In genomic region chr4:77961711-77962110, GRCm38 (mm10) we compare ENCODE assay signal across 11 mouse cellular contexts.
A peak's percentile ranks its signal among the peaks of the same experiment; 100 is the strongest.
DNase-seq lines count a peak whose midpoint lies in the region; ATAC-seq and TF ChIP-seq lines count a peak whose summit lies in the region.
"Had no signal": no experiment of that assay in that cellular context is flagged by ENCODE, and none has a peak within 500 bp of the region (broad histone marks: within the 10 kb centered on the region; RNA-seq: fewer than 3 reads in every experiment).

No protein-coding gene starts in this region.

- H3K4me3 ChIP-seq in neural tube, embryonic 12.5 days, result no peak overlapping the region
- H3K4me3 ChIP-seq in neural tube, embryonic 15.5 days (replicated peaks), result no peak overlapping the region
- no peak overlapping the region for H3K4me3 ChIP-seq in cortical plate, adult 2 months (ENCODE audit: insufficient read depth, low read length)

- H3K4me2 ChIP-seq in neural tube, embryonic 12.5 days (replicated peaks), result no peak overlapping the region
- no peak overlapping the region for H3K4me2 ChIP-seq in neural tube, embryonic 15.5 days
- H3K4me2 ChIP-seq: liver, embryonic 11.5 days had no signal

- no peak for TF ChIP-seq POLR2A in cortical plate, adult 2 months (IDR thresholded peaks at IDR 0.05; ENCODE audit: extremely low read depth, insufficient read depth, low read length)

- 24% methylated on average over 2 of the region's 2 CpGs for WGBS in neural tube, embryonic 12.5 days
- 31% methylated on average over 2 of the region's 2 CpGs for WGBS in neural tube, embryonic 15.5 days

- no peaks in the 10 kb centered on the region for H3K36me3 ChIP-seq in neural tube, embryonic 12.5 days
- no peaks in the 10 kb centered on the region for H3K36me3 ChIP-seq in neural tube, embryonic 15.5 days

- no peaks in the 10 kb centered on the region for H3K4me1 ChIP-seq in neural tube, embryonic 12.5 days
- H3K4me1 ChIP-seq in neural tube, embryonic 15.5 days, result no peaks in the 10 kb centered on the region
- no peaks in the 10 kb centered on the region for H3K4me1 ChIP-seq in cortical plate, adult 2 months (ENCODE audit: control insufficient read depth, insufficient read depth, low read length)

- peak; percentile 0 to 11 for DNase-seq in heart, postnatal 10 days
- DNase-seq in heart, postnatal 36 days, result no peak
- DNase-seq in retina, postnatal 1 day, result peak; percentile 20
- DNase-seq in spleen, adult 18-20 months, result no peak
- DNase-seq in spleen, postnatal 14 days (ENCODE audit: low spot score in 2 of 2), result no peak

- no peak overlapping the region for H3K27ac ChIP-seq in neural tube, embryonic 12.5 days
- H3K27ac ChIP-seq in neural tube, embryonic 15.5 days (replicated peaks), result no peak overlapping the region
- H3K27ac ChIP-seq in cortical plate, adult 2 months (ENCODE audit: insufficient read depth, low read length), result no peak overlapping the region

- no peak overlapping the region for H3K9ac ChIP-seq in neural tube, embryonic 12.5 days
- no peak overlapping the region for H3K9ac ChIP-seq in neural tube, embryonic 15.5 days (replicated peaks)

- TF ChIP-seq CTCF in cortical plate, adult 2 months (IDR thresholded peaks at IDR 0.05; ENCODE audit: extremely low read depth, insufficient read depth, low read length), result 0 out of 2 replicates have a peak, but pooled peaks have one; percentile 1

- peak; percentile 21; the same call in 1 of the 2 replicates for ATAC-seq in neural tube, embryonic 12.5 days (ENCODE audit: low FRiP score, low read depth)
- ATAC-seq in neural tube, embryonic 15.5 days (ENCODE audit: low FRiP score), result no peak
- ATAC-seq: activated CD4-positive, CD25-positive, alpha-beta regulatory T cell, adult 4 months; inflammation-experienced regulatory T-cells, adult 6 months had no signal

- intact Hi-C loops in heart, postnatal 10 days (cut with DNase I), result no loop called here
- intact Hi-C loops in heart, postnatal 36 days (cut with DNase I), result no loop called here

- H3K9me3 ChIP-seq in neural tube, embryonic 12.5 days, result no peaks in the 10 kb centered on the region
- no peaks in the 10 kb centered on the region for H3K9me3 ChIP-seq in neural tube, embryonic 15.5 days (replicated peaks)

- no peaks in the 10 kb centered on the region for H3K27me3 ChIP-seq in neural tube, embryonic 12.5 days (replicated peaks)
- H3K27me3 ChIP-seq in neural tube, embryonic 15.5 days (replicated peaks), result no peaks in the 10 kb centered on the region

Comparison
In these comparisons a context has a peak if more than half of its experiments do, and no peak if none do; other contexts are left out.
1. DNase-seq: peak in heart, postnatal 10 days (2 of 2) and retina, postnatal 1 day (single experiment); none in heart, postnatal 36 days (0 of 2), spleen, adult 18-20 months (0 of 2) and spleen, postnatal 14 days (0 of 2).